Mouse (Mus musculus) testis, postnatal 10 days (tissue): ENCODE results near the gene Polr3c.
"Not testable (repeated sequence)": the region's sequence is repeated elsewhere in the genome, so short reads cannot be mapped to it uniquely, and the experiment has no call there.

Experiments used
- DNase-seq: peaks from one replicate; pipeline ENCODE4 v3.0.0; 2021; ENCODE audit warnings: low spot score

Gene Polr3c

GRCm38 (mm10) chr3:96675690-96676089, 51.7 kb downstream of the Polr3c start:
- DNase-seq: no peak

DNA sequence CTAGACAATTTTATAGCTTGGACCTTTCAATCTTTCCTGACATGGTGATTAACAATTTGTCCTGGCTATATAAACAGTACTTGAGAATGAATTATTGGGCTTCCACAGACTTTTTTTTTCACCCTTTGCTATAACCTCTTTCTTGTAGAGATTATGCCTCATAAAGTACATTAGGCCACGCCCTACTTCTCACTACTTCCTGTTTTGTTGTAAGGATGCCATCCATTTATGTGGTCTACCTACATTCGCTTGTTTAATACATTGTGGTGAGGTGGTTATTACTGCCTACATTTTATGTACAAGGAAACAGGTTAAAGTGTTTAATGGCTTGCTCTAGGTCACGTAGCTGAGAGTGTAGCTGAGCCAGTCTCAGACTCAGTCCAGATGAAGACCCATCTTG, 52.3 kb downstream of the Polr3c start:
- DNase-seq: no peak

DNA sequence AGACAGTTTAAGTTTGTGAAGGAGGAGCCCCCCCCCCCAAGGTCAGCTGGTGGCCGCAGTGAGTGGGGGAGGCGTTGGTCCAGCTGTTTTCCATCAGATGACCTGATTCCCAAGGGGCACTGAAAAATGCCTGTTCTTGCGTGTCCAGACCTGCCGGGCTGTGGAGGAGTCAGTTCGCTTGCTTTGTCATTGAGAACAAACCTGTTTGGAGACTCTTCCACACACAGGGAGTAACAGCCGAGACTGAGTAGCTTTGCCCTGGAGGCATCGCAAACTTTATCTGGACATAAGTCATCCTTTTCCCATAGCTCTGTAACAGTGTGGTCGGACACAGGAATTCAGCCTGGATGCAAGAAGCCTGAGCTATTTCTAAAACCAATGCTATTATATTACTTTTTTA, 53.0 kb downstream of the Polr3c start:
- no peak for DNase-seq

- no peak for DNase-seq
These were observed 53.9 kb downstream of the Polr3c start for GRCm38 (mm10) chr3:96673514-96673913.

DNA sequence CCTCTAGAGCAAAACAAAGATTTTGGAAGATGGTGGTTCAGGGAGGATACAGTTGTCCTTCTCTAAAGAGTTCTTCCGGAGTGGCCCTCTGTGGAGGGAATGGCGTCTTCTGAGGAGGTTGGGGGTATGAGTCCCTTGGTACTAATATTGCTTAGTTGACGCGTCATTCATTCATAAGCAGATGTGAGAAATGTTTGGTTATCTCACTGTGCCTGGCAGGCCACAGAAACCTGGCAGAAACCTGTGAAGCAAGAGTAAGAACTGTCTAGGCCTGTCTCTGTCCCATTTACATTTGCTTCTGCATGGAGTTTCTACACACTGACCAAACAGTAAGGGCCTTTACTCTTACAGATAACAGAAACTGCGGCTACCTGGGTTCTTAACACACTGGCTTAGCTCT, 55.9 kb downstream of the Polr3c start:
- DNase-seq: no peak

DNA sequence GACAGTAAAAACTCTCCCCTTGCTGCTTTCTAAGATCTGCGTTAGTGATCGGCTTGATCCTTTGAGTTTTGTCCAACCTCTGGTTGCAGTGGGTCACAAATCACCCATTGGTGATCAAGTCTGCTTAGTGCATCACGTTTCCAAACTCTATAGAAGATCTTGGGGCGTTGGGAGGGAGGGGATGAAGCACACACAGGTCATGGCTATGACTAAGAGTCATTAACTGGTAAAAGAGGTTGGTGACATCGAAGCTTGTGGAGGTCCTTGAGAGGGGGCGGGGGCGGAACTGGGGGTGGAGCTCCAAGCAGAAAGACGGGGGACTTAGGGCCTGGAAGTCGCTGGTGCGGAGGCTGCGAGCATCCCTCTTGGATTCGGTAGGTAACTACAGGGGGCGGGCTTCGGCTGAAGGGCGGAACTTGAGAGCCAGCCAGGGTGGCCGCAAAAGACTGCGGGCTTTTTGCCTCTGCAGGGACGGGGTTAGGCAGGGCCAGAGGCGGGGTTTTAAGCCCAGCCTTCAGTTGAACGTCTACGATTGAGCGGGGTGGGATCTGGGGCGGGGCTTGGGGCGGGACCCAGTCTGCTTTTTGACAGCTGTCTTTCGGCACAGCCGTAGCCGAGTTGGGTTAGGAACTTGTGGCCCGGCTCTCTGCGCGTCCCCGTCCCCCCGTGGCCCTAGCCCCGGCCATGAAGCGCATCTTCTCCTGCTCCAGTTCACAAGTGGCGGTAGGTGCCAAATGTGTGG, 57.5 kb downstream of the Polr3c start, which contains the start of gene Ankrd35:
TSS of gene Ankrd35 (plus strand) at position 405 of the 742 bp plus-strand sequence.
- DNase-seq: peak; percentile 83

DNA sequence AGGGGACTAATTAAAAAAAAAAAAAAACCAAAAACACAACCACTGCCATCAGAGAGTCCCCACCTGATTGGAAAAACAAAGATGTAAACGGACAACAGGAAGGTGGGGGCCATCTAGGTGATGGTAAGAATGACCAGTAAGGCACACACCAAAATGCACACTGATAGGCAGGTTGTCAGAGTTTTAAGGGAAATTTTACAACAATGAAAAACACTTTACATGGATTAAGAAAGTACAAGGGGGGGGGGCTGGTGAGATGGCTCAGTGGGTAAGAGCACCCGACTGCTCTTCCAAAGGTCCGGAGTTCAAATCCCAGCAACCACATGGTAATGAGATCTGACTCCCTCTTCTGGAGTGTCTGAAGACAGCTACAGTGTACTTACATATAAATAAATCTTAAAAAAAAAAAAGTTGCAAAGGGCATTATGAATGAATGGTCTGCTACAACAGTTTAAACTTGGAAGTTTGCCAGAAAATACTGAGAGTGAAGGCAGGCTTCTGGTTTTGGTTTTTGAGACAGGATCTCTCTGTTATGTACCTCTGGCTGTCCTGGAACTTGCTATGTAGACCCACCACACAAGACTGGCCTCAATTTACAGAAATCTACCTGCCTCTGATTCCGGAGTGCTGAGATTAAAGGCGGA, 58.9 kb downstream of the Polr3c start:
- DNase-seq: no peak

DNA sequence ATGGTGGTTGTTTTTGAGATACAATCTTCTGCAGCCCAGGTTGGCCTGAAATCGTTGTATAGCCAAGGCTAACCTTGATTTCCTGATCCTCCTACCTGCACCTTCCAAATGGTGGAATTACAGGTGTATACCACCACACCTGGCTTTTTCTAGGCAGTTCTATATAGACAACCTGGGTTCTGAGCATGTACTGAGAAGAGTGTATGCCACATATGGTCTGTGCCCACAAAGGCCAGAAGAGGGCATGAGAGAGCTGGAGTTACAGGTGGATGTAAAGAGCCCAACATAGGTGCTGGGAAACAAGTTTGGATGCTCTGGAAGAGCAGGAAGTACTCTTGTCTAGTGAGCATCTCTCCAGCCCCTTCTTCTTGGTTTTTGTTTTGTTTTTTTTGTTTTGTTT, 60.1 kb downstream of the Polr3c start:
- no peak for DNase-seq

GRCm38 (mm10) chr3:96666916-96667315, 60.5 kb downstream of the Polr3c start:
- no peak for DNase-seq

- DNase-seq: not testable (repeated sequence)
These were observed 61.6 kb downstream of the Polr3c start for GRCm38 (mm10) chr3:96665732-96666363.

DNA sequence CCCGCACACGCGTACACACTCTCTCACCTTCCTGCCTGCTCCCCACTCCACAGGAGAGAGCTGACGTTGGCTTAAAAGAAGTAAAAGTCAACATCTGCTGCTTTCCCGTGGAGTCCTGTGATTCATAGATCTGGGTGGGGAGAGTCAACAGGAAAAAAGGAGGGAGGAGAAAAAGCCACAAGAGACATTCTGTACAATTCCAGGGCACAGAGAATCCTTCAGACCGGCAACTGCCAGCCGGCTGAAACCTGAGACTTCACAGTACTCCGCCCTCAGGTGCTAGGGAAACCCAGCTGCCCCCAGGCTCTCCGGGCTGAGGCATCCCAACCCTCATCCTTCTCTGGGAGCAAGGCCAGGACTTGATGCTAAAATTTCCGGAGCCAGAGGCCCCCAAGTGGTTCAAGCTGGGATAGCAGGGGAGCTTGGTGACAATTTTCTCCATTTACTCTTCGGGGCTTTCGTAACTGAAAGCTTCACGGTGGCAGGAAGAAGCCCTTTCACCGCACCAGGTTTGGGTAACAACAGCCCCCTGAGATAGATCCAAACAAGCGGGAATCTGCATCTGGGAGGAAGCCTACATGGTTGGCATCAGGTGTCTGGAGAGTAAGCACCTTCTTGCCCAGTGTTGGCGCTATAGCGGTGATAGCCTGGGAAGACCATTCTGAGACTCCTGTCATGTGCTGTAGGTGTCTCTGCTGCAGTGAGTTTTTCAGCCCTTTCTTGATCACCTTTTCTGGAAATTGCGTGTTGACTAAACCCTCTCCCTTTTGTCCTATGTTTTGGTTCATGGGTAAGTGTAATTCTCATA, 63.8 kb downstream of the Polr3c start:
- peak; percentile 89 for DNase-seq

DNA sequence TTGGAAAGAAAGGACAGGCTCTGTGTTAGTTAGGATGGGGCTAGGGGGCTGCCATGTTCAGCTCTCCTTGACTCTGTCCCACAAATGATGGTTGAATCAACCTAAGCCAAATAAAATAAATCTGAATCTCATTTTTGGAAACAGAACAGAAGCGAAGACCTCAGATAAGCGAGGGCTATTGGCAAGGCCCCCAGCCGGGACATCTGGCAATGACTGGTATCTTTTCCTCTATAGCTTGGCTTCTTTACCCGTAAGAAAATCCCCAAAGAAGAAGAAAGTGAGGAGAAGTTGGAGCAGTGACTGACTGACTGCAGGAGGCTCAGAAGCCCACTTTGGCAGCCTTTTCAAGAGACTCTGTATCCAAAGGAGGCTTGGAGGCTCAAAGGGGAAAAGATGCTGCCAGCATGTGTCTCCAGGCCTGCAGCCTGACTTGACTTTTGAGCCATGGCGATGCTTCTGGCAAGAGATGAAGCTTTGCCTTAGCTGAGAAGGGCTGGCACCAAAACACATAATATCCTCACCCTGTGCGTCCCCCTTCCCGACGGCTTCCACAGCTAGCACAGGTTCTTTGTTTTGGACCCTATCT, 64.6 kb downstream of the Polr3c start:
- DNase-seq: no peak
